Mouse (Mus musculus): ENCODE data around the gene Amy1. TPM values are rescaled to one million over a fixed set of nuclear protein-coding genes. Genes with fewer than 3 reads are reported as not detected.
"Not testable (repeated sequence)": the region's sequence is repeated elsewhere in the genome, so short reads cannot be mapped to it uniquely, and the experiment has no call there.

Amy1 gene
- polyA plus RNA-seq, 1 experiment from 2014 or later = 2.5 TPM

DNA sequence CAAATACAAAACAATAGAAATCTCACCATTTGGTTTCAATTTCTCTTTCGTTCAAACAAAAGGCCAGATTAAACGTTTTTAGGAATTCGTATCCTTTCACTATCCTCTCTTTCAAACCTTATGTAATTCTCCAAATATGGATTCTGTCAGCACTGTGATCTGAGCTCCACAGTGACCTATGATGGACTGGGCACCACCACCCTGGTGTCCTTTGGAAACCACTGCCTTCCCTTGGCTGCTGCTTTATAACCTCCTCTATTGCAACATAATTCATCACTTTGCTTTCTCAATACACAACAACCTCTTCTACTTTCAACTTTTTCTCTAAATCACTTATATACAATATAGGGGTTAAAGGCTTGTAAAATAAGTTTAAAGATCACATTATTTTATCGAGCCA lies 31.9 kb downstream of the Amy1 start:
- Histone ChIP-seq H3K4me3 (ENCODE audit: low read depth, low read length) (no peak overlapping the region), H3K9me3 (ENCODE audit: control insufficient read depth, low read length) (no peaks in the 10 kb centered on the region), H3K27me3 (ENCODE audit: control insufficient read depth, insufficient read depth, low read length) (no peaks in the 10 kb centered on the region), H3K4me2 (replicated peaks; ENCODE audit: low read depth, low read length) (no peak overlapping the region), H3K9ac (ENCODE audit: low read depth, low read length) (no peak overlapping the region), H3K4me1 (replicated peaks; ENCODE audit: control insufficient read depth, insufficient read depth, low read length) (no peaks in the 10 kb centered on the region), H3K36me3 (ENCODE audit: control insufficient read depth, insufficient read depth, low read length) (no peaks in the 10 kb centered on the region), H3K27ac (ENCODE audit: low read depth, low read length) (no peak overlapping the region)
- DNase-seq (ENCODE audit: low spot score) (no peak), ATAC-seq (ENCODE audit: low FRiP score) (no peak)
- WGBS = 79% methylated on average over 4 of the region's 4 CpGs

- Histone ChIP-seq H3K27ac (ENCODE audit: low read depth, low read length) (no peak overlapping the region), H3K36me3 (ENCODE audit: control insufficient read depth, insufficient read depth, low read length) (no peaks in the 10 kb centered on the region), H3K27me3 (ENCODE audit: control insufficient read depth, insufficient read depth, low read length) (no peaks in the 10 kb centered on the region), H3K4me2 (replicated peaks; ENCODE audit: low read depth, low read length) (no peak overlapping the region), H3K9me3 (ENCODE audit: control insufficient read depth, low read length) (no peaks in the 10 kb centered on the region), H3K9ac (ENCODE audit: low read depth, low read length) (no peak overlapping the region), H3K4me3 (ENCODE audit: low read depth, low read length) (no peak overlapping the region), H3K4me1 (replicated peaks; ENCODE audit: control insufficient read depth, insufficient read depth, low read length) (no peaks in the 10 kb centered on the region)
- DNase-seq (ENCODE audit: low spot score) (no peak), ATAC-seq (ENCODE audit: low FRiP score) (no peak)
- WGBS = 73% methylated on average over 2 of the region's 2 CpGs
These were observed 32.4 kb downstream of the Amy1 start for GRCm38 (mm10) chr3:113574138-113574537.

GRCm38 (mm10) chr3:113572158-113572557 lies 34.3 kb downstream of the Amy1 start:
- ATAC-seq (ENCODE audit: low FRiP score) (no peak), DNase-seq (ENCODE audit: low spot score) (no peak)
- WGBS = 90% methylated on average over 3 of the region's 3 CpGs
- Histone ChIP-seq H3K4me3 (ENCODE audit: low read depth, low read length) (no peak overlapping the region), H3K4me1 (replicated peaks; ENCODE audit: control insufficient read depth, insufficient read depth, low read length) (no peaks in the 10 kb centered on the region), H3K27ac (ENCODE audit: low read depth, low read length) (no peak overlapping the region), H3K9me3 (ENCODE audit: control insufficient read depth, low read length) (no peaks in the 10 kb centered on the region), H3K4me2 (replicated peaks; ENCODE audit: low read depth, low read length) (no peak overlapping the region), H3K9ac (ENCODE audit: low read depth, low read length) (no peak overlapping the region), H3K27me3 (ENCODE audit: control insufficient read depth, insufficient read depth, low read length) (no peaks in the 10 kb centered on the region), H3K36me3 (ENCODE audit: control insufficient read depth, insufficient read depth, low read length) (no peaks in the 10 kb centered on the region)

DNA sequence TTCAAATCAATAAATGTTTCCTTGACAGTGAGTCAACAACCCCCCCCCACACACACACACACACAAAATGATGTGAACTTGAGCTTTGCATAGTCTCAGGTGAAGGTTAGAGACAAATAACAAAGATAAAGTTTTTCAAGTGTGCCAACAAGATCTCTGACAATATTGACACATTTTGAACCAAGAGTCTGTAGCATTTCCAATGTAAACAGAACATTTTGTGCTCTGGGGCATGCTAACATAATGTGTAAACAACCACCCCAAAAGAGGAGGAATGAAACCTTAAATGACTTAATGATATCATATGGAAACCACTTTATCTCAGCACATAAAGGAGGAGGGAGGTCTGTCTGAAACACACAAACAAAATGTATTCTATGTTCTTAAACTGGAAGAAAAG lies 66.8 kb downstream of the Amy1 start:
- Histone ChIP-seq H3K36me3 (ENCODE audit: control insufficient read depth, insufficient read depth, low read length) (no peaks in the 10 kb centered on the region), H3K4me3 (ENCODE audit: low read depth, low read length) (no peak overlapping the region), H3K9ac (ENCODE audit: low read depth, low read length) (no peak overlapping the region), H3K9me3 (ENCODE audit: control insufficient read depth, low read length) (no peaks in the 10 kb centered on the region), H3K27me3 (ENCODE audit: control insufficient read depth, insufficient read depth, low read length) (no peaks in the 10 kb centered on the region), H3K4me1 (replicated peaks; ENCODE audit: control insufficient read depth, insufficient read depth, low read length) (no peaks in the 10 kb centered on the region), H3K4me2 (replicated peaks; ENCODE audit: low read depth, low read length) (no peak overlapping the region), H3K27ac (ENCODE audit: low read depth, low read length) (no peak overlapping the region)
- ATAC-seq (ENCODE audit: low FRiP score) = no peak
- no peak for DNase-seq (ENCODE audit: low spot score)

- not testable (repeated sequence) for ATAC-seq (ENCODE audit: low FRiP score); H3K27ac ChIP-seq (ENCODE audit: low read depth, low read length); H3K4me2 ChIP-seq (replicated peaks; ENCODE audit: low read depth, low read length); H3K27me3 ChIP-seq (ENCODE audit: control insufficient read depth, insufficient read depth, low read length); H3K36me3 ChIP-seq (ENCODE audit: control insufficient read depth, insufficient read depth, low read length); DNase-seq (ENCODE audit: low spot score); H3K9me3 ChIP-seq (ENCODE audit: control insufficient read depth, low read length); H3K9ac ChIP-seq (ENCODE audit: low read depth, low read length); H3K4me1 ChIP-seq (replicated peaks; ENCODE audit: control insufficient read depth, insufficient read depth, low read length); H3K4me3 ChIP-seq (ENCODE audit: low read depth, low read length)
- WGBS = 85% methylated on average over 2 of the region's 3 CpGs
These were observed 74.2 kb downstream of the Amy1 start, which contains the start of gene Amy2a1 for GRCm38 (mm10) chr3:113532328-113532727. Gene Amy2a1, minus strand, starts transcription at chr3:113532428.

Other genes starting within 250 kb of the Amy1 start
- not detected in 2 replicates for gene Amy2a1, start 74.3 kb downstream of the Amy1 start, polyA plus RNA-seq (2014; fragmentation: Nextera tagmentation; extraction: Ambion mirVana)
- gene Rnpc3, start 23.4 kb upstream of the Amy1 start, polyA plus RNA-seq (2014; fragmentation: Nextera tagmentation; extraction: Ambion mirVana) = 55.7 and 56.7 TPM in 2 replicates